Mouse (Mus musculus) embryonic facial prominence, embryonic 11.5 days (tissue): ENCODE results near the gene Nek4. TPM values are rescaled to one million over a fixed set of nuclear protein-coding genes. Genes with fewer than 3 reads are reported as not detected.

Experiments used
- ATAC-seq: fragments of 200-750 bp; cut with Nextera tagmentation; replicated peaks from 2 replicates; pipeline ENCODE4 v1.8.0; 2017; ENCODE audit warnings: low read depth; ENCODE audit not compliant: insufficient number of reproducible peaks, low FRiP score, low TSS enrichment
- DNase-seq: peaks from one replicate; pipeline ENCODE4 v3.0.0-alpha.2; 2015; ENCODE audit warnings: low spot score
- H3K27ac ChIP-seq: fragments of 300-500 bp; sonication (generic); replicated peaks from 2 replicates; pipeline ENCODE4 v1.5.1; 2014; ENCODE audit warnings: mild to moderate bottlenecking, low read depth, low read length, control low read depth
- H3K27me3 ChIP-seq: fragments of 300-500 bp; sonication (generic); 2 replicates; pipeline ENCODE4 v1.6.1; 2014; ENCODE audit warnings: mild to moderate bottlenecking, low read length, moderate library complexity, mixed read lengths; ENCODE audit not compliant: control insufficient read depth, insufficient read depth
- H3K36me3 ChIP-seq: fragments of 300-500 bp; sonication (generic); replicated peaks from 2 replicates; pipeline ENCODE4 v1.6.1; 2014; ENCODE audit warnings: low read depth, mild to moderate bottlenecking, low read length, moderate library complexity, mixed read lengths; ENCODE audit not compliant: control insufficient read depth, insufficient read depth
- H3K4me1 ChIP-seq: fragments of 300-500 bp; sonication (generic); 2 replicates; pipeline ENCODE4 v1.6.1; 2014; ENCODE audit warnings: low read length, mixed read lengths; ENCODE audit not compliant: control insufficient read depth, insufficient read depth
- H3K4me2 ChIP-seq: fragments of 300-500 bp; sonication (generic); 2 replicates; pipeline ENCODE4 v1.6.1; 2014; ENCODE audit warnings: low read depth, mild to moderate bottlenecking, control low read depth, low read length, moderate library complexity
- H3K4me3 ChIP-seq: fragments of 300-500 bp; sonication (generic); 2 replicates; pipeline ENCODE4 v1.5.1; 2014; ENCODE audit warnings: low read depth, low read length, control low read depth
- H3K9ac ChIP-seq: fragments of 300-500 bp; sonication (generic); replicated peaks from 2 replicates; pipeline ENCODE4 v1.6.1; 2014; ENCODE audit warnings: mild to moderate bottlenecking, control low read depth, low read length
- H3K9me3 ChIP-seq: fragments of 300-500 bp; sonication (generic); replicated peaks from 2 replicates; pipeline ENCODE4 v1.6.1; 2016; ENCODE audit warnings: mild to moderate bottlenecking, low read length, inconsistent platforms, mixed read lengths; ENCODE audit not compliant: control insufficient read depth
- WGBS: fragments of 180-500 bp; shearing (Covaris S2); extraction: QIAGEN DNeasy Blood & Tissue Kit; methylation state at CpG from one replicate; pipeline ENCODE4 v1.1.7; 2014; 5-methylcytosine and 5-hydroxymethylcytosine counted together
- polyA plus RNA-seq: library from polyadenylated mRNA; unstranded; fragments of >200 nt; fragmentation: Nextera tagmentation; extraction: Ambion mirVana; gene quantifications from 2 replicates; pipeline ENCODE4 v1.2.1, GENCODE M21; 2014

Gene Nek4
- polyA plus RNA-seq, 1 experiment from 2014 or later, result 14.0 TPM

DNA sequence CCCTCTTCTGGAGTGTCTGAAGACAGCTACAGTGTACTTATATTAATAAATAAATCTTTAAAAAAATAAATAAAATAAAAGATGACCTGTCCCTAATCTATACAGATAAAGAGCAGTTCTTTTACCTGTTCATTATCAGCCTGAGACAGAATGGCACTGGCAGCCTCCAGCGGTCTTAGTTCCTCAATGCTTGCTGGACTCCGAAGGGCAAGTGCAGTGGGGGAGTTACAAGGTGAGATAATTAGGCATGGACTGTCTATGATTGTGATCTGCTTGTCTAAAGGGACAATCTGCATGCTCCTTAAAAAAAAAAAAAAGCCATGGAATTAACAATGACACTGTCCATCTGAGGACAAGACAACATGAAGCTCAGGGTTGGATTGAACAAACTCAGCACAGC is 62.8 kb downstream of the Nek4 start:
- DNase-seq (no peak), ATAC-seq (no peak)
- Histone ChIP-seq H3K27me3 (no peaks in the 10 kb centered on the region), H3K4me2 (no peak overlapping the region), H3K27ac (no peak overlapping the region), H3K9me3 (no peaks in the 10 kb centered on the region), H3K36me3 (peaks cover 14% of the 10 kb centered on the region), H3K4me1 (peaks cover 4% of the 10 kb centered on the region), H3K9ac (no peak overlapping the region), H3K4me3 (no peak overlapping the region)
- 92% methylated on average over 2 of the region's 2 CpGs for WGBS

DNA sequence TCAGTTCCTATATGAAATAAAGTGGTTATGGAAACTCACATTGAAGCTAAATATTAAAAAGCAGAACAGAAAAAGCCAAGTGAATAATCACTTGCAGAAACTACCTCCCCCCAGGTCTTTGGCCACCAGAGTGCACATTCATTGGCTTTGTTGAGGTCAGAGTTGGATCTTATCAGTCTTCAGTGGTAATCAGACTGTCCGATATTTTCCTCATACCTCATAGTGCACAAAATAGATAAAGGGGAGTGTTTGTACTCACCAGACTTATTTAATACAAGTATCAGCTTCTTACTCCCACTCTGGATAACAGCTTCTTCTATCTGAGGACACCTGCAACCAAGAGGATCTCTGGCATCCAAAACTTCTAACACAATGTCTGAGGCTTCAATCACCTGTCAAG is 64.9 kb downstream of the Nek4 start:
- peaks cover 13% of the 10 kb centered on the region for H3K36me3 ChIP-seq
- H3K4me1 ChIP-seq, result peaks cover 4% of the 10 kb centered on the region
- ATAC-seq, result no peak
- no peak overlapping the region for H3K9ac ChIP-seq
- no peak overlapping the region for H3K4me2 ChIP-seq
- WGBS, result 82% methylated on average over 1 of the region's 1 CpGs
- no peak for DNase-seq
- H3K27me3 ChIP-seq, result no peaks in the 10 kb centered on the region
- H3K27ac ChIP-seq, result no peak overlapping the region
- H3K9me3 ChIP-seq, result no peaks in the 10 kb centered on the region
- no peak overlapping the region for H3K4me3 ChIP-seq

GRCm38 (mm10) chr14:31017854-31018253 is 66.7 kb downstream of the Nek4 start:
- H3K4me3 ChIP-seq, result peak overlapping the region; percentile 83
- H3K4me2 ChIP-seq, result peak overlapping the region; percentile 55
- H3K4me1 ChIP-seq, result peaks cover 4% of the 10 kb centered on the region
- H3K36me3 ChIP-seq, result peaks cover 9% of the 10 kb centered on the region
- H3K9ac ChIP-seq, result peak overlapping the region; percentile 98
- H3K27ac ChIP-seq, result no peak overlapping the region
- no peaks in the 10 kb centered on the region for H3K27me3 ChIP-seq
- no peaks in the 10 kb centered on the region for H3K9me3 ChIP-seq
- ATAC-seq (no peak), DNase-seq (peak; percentile 43)
- 0% methylated on average over 2 of the region's 2 CpGs for WGBS

DNA sequence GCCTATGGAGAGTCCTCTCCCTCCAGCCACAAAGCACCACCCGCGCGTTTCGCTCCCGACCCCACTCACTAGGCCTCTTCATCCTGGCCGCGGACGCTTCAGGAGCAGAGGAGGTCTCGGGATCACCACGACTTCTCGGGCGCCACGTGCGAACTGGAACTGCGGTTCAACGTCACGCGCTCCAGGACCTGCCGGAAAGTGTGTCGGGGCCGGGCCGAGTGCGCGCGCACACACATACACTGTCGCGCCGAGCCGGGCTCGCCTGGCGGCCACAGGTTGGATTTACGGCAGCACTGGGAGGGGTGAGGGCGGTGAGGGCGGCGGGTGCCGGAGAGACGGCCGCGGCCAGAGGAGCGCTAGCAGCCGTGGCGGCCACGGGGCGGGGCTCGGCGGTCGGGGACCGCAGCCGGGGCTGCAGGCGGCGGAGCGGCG is 67.7 kb downstream of the Nek4 start, which contains the start of the genes Pbrm1 and Gnl3:
Pbrm1 (plus strand) TSS at position 279 of the 432 bp plus-strand sequence.
Gnl3 (minus strand) TSS at position 293 of the 432 bp plus-strand sequence.
- Histone ChIP-seq H3K4me1 (peaks cover 4% of the 10 kb centered on the region), H3K27ac (peak within 1 kb of the TSS; percentile 96), H3K4me3 (peak within 1 kb of the TSS; percentile 83), H3K9ac (peak within 1 kb of the TSS; percentile 98), H3K36me3 (peaks cover 9% of the 10 kb centered on the region), H3K27me3 (no peaks in the 10 kb centered on the region), H3K9me3 (no peaks in the 10 kb centered on the region), H3K4me2 (peak within 1 kb of the TSS; percentile 55)
- WGBS, result 0% methylated on average over 41 of the region's 53 CpGs
- peak; percentile 92 for ATAC-seq
- peak; percentile 97 for DNase-seq

GRCm38 (mm10) chr14:31019331-31020205 is 68.4 kb downstream of the Nek4 start:
- peak; percentile 85 for DNase-seq
- no peaks in the 10 kb centered on the region for H3K27me3 ChIP-seq
- peak overlapping the region; percentile 42 for H3K4me2 ChIP-seq
- H3K9me3 ChIP-seq, result no peaks in the 10 kb centered on the region
- H3K4me3 ChIP-seq, result peak overlapping the region; percentile 83
- H3K36me3 ChIP-seq, result peaks cover 12% of the 10 kb centered on the region
- H3K4me1 ChIP-seq, result peaks cover 4% of the 10 kb centered on the region
- H3K27ac ChIP-seq, result peak overlapping the region; percentile 96
- peak; percentile 89 for ATAC-seq
- WGBS, result 10% methylated on average over 30 of the region's 56 CpGs
- peak overlapping the region; percentile 98 for H3K9ac ChIP-seq

DNA sequence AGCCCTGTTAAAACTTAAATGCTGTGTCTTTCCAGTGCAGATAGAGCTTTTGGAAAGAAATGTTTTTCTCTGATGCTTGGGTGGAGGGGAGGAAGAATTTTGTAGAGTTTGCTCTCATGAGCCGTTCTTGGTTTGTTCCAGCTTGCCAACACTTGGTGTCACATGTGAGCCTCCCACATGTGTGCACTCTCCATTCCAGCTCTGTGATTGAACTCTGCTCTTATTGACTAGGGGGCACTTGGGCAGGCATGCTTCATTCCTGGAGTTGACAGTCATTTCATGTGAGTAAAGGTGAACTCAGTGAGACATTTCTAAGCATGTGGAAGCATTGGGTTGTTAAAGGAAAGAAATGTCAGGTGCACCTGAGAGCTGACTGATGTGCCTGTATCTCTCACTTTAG is 71.4 kb downstream of the Nek4 start:
- ATAC-seq, result no peak
- H3K36me3 ChIP-seq, result peaks cover 14% of the 10 kb centered on the region
- no peak overlapping the region for H3K27ac ChIP-seq
- H3K27me3 ChIP-seq, result no peaks in the 10 kb centered on the region
- H3K4me2 ChIP-seq, result no peak overlapping the region
- no peak overlapping the region for H3K4me3 ChIP-seq
- H3K4me1 ChIP-seq, result peaks cover under 1% of the 10 kb centered on the region; the same call in 1 of the 2 replicates
- 69% methylated on average over 1 of the region's 1 CpGs for WGBS
- no peaks in the 10 kb centered on the region for H3K9me3 ChIP-seq
- H3K9ac ChIP-seq, result no peak overlapping the region
- DNase-seq, result no peak

GRCm38 (mm10) chr14:31025785-31026184 is 74.6 kb downstream of the Nek4 start:
- ATAC-seq, result no peak
- DNase-seq, result peak; percentile 9
- Histone ChIP-seq H3K27me3 (no peaks in the 10 kb centered on the region), H3K27ac (no peak overlapping the region), H3K4me1 (no peaks in the 10 kb centered on the region), H3K4me3 (no peak overlapping the region), H3K36me3 (peaks cover 19% of the 10 kb centered on the region), H3K9me3 (no peaks in the 10 kb centered on the region), H3K9ac (no peak overlapping the region), H3K4me2 (no peak overlapping the region)
- 72% methylated on average over 3 of the region's 3 CpGs for WGBS
